In the genomic region with DNA sequence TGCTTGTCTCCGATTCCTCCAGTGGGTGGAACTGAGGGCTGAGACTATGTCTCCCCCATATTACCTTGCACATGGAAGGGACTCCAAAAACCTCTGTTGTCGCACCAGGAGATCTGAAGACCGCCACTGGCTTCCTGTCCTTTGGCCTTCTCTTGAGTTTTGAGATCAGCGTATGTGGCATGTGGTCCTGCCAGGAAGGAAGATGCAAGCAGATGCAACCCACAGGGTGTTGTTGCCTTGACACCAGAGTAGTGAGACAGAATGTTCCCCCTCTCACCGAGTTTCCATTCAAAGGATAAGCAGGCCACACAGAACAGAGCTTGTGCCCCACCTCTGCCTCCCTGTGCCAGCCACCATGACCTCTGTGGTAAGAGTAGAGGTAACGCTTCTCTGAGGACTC, we compare ENCODE assay signal across 17 mouse cellular contexts.
DNase-seq lines count a peak whose midpoint lies in the region; ATAC-seq and TF ChIP-seq lines count a peak whose summit lies in the region.
"Had no signal": no experiment of that assay in that cellular context is flagged by ENCODE, and none has a peak within 500 bp of the region (broad histone marks: within the 10 kb centered on the region; RNA-seq: fewer than 3 reads in every experiment).

No protein-coding gene starts in this region.

- H3K4me1 ChIP-seq in liver, embryonic 13.5 days (replicated peaks) = peaks cover 38% of the 10 kb centered on the region
- H3K4me1 ChIP-seq in liver, postnatal 0 days (ENCODE audit: insufficient read depth) = 0 out of 2 replicates have a peak, but pooled peaks cover 2% of the 10 kb centered on the region
- H3K4me1 ChIP-seq: heart, embryonic 10.5 days; midbrain, embryonic 12.5 days; neural tube, embryonic 12.5 days had no signal

- WGBS in liver, embryonic 13.5 days (ENCODE audit: insufficient replicate concordance) = 58% methylated on average over 6 of the region's 6 CpGs
- WGBS in liver, postnatal 0 days (ENCODE audit: insufficient replicate concordance) = 65% methylated on average over 6 of the region's 6 CpGs

- H3K9ac ChIP-seq in liver, embryonic 13.5 days = no peak overlapping the region
- no peak overlapping the region for H3K9ac ChIP-seq in liver, postnatal 0 days (replicated peaks)
- H3K9ac ChIP-seq: liver, embryonic 14.5 days; midbrain, embryonic 12.5 days; neural tube, embryonic 12.5 days had no signal

- H3K9me3 ChIP-seq in liver, embryonic 13.5 days (replicated peaks) = no peaks in the 10 kb centered on the region
- H3K9me3 ChIP-seq in liver, postnatal 0 days (ENCODE audit: low read length) = no peaks in the 10 kb centered on the region
- H3K9me3 ChIP-seq: heart, embryonic 10.5 days; midbrain, embryonic 12.5 days; neural tube, embryonic 12.5 days had no signal

- no peaks in the 10 kb centered on the region for H3K27me3 ChIP-seq in liver, embryonic 13.5 days
- no peaks in the 10 kb centered on the region for H3K27me3 ChIP-seq in liver, postnatal 0 days (ENCODE audit: insufficient read depth, low read length)
- H3K27me3 ChIP-seq: midbrain, embryonic 12.5 days; neural tube, embryonic 12.5 days had no signal

- no peak overlapping the region for H3K4me3 ChIP-seq in liver, embryonic 13.5 days (replicated peaks)
- H3K4me3 ChIP-seq in liver, postnatal 0 days (ENCODE audit: low read depth, low read length) = no peak overlapping the region
- H3K4me3 ChIP-seq: heart, embryonic 10.5 days; midbrain, embryonic 12.5 days; neural tube, embryonic 12.5 days had no signal

- no peak for TF ChIP-seq CTCF in liver, postnatal 0 days (IDR thresholded peaks at IDR 0.05; ENCODE audit: low read depth)

- H3K27ac ChIP-seq in liver, embryonic 13.5 days = peak overlapping the region; percentile 9; the same call in 1 of the 2 replicates
- H3K27ac ChIP-seq in liver, postnatal 0 days (ENCODE audit: low read depth) = no peak overlapping the region
- H3K27ac ChIP-seq: heart, embryonic 10.5 days; liver, embryonic 14.5 days; midbrain, embryonic 12.5 days; neural tube, embryonic 12.5 days had no signal

- no peak for DNase-seq in liver, embryonic 13.5 days
- DNase-seq in liver, postnatal 0 days = no peak
- peak; percentile 44 for DNase-seq in CD4-positive helper T cell, adult 2 months (ENCODE audit: low read depth, low spot score)
- peak; percentile 50 for DNase-seq in R1 (ENCODE audit: low read depth, low spot score)
- DNase-seq in naive thymus-derived CD4-positive, alpha-beta T cell, adult 2 months (ENCODE audit: low read depth) = peak; percentile 34
- DNase-seq in embryo, embryonic 11 days = no peak
- no peak for DNase-seq in kidney, adult 8-10 months
- DNase-seq: cerebellum, postnatal 14 days; gastrocnemius, postnatal 10 days; heart, postnatal 4 days; kidney, adult 18-20 months; kidney, postnatal 4 days; lung, postnatal 14 days had no signal

- ATAC-seq in liver, embryonic 13.5 days (ENCODE audit: low read depth) = 0 out of 2 replicates have a peak, but pooled peaks have one; percentile 17
- ATAC-seq in liver, postnatal 0 days = no peak

- H3K4me2 ChIP-seq in liver, embryonic 13.5 days = no peak overlapping the region
- no peak overlapping the region for H3K4me2 ChIP-seq in liver, postnatal 0 days (ENCODE audit: low read depth, low read length)
- H3K4me2 ChIP-seq: midbrain, embryonic 12.5 days; neural tube, embryonic 12.5 days had no signal

- peaks cover 91% of the 10 kb centered on the region for H3K36me3 ChIP-seq in liver, embryonic 13.5 days
- H3K36me3 ChIP-seq in liver, postnatal 0 days (replicated peaks; ENCODE audit: insufficient read depth, low read length) = peaks cover 71% of the 10 kb centered on the region

- TF ChIP-seq EP300 in liver, postnatal 0 days (IDR thresholded peaks at IDR 0.05; ENCODE audit: low read depth) = no peak

Comparison
In these comparisons a context has a peak if more than half of its experiments do, and no peak if none do; other contexts are left out.
1. DNase-seq: peak in CD4-positive helper T cell, adult 2 months (single experiment), R1 (single experiment) and naive thymus-derived CD4-positive, alpha-beta T cell, adult 2 months (single experiment); none in liver, embryonic 13.5 days (single experiment), liver, postnatal 0 days (single experiment), embryo, embryonic 11 days (single experiment) and kidney, adult 8-10 months (0 of 2).